Mouse (Mus musculus): ENCODE measurements around the gene Klhdc8a.

The Klhdc8a gene

GRCm38 (mm10) chr1:132317413-132317812 lies 19.0 kb downstream of the Klhdc8a start:
- no peak for DNase-seq (ENCODE audit: low spot score in 2 of 2)

- no peak for DNase-seq (ENCODE audit: low spot score in 2 of 2)
Measured at GRCm38 (mm10) chr1:132317894-132318863, 19.8 kb downstream of the Klhdc8a start.

DNA sequence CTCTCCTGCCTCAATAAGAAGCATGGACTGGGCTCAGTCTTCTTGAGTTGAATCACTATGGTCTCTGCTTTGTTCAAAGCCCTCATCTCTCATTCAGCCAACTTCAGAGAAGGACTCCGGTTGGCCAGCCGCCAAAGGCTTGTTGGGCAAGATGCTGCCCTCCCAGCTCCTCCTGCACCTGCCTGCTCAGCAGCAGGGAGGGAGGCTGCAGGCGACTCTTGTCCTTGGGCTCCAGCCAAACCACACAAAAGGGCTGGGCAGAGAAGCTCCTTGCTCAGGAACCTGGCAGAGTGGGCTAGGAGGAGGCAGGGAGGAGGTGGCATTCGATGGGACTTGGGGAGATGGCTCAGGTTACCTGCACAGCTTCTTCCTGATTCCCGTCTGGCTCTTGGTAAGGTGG lies 20.8 kb downstream of the Klhdc8a start:
- DNase-seq (ENCODE audit: low spot score in 2 of 2): no peak

DNA sequence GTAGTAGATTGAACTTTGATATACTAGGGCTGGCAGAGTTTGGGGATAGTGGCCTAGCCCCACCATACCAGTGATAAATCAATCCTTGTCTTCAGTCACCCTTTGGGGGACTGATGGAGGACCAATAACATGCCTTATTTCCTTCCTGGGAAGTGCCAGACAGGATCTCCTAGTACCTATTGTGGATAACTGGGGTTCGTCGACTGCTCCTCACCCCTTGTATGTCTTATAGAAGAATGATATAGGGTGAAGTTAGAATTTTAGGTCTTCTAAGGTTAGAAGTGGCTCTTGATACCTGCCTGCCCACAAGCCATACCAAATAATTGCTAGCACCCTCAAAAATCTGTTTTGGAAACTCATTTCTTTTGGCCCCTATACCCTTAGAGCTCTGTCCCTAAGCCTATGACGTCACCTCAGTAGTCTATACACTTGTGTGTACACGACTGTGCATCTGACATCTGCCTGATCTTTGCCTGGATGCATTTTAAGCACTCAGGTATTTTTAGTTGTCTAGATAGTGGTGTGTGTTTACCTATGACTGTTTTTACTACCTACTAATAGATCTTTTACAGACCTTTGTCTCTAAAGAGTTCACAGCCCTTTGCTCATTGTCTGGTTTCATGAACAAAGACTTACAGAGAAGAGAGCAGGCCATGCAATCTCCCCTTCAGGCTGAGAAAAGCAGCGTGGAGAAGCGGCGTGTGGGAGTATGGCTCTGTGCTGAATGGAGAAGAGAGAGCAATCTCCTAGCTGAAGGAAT lies 23.6 kb downstream of the Klhdc8a start:
- no peak for DNase-seq (ENCODE audit: low spot score in 2 of 2)

DNA sequence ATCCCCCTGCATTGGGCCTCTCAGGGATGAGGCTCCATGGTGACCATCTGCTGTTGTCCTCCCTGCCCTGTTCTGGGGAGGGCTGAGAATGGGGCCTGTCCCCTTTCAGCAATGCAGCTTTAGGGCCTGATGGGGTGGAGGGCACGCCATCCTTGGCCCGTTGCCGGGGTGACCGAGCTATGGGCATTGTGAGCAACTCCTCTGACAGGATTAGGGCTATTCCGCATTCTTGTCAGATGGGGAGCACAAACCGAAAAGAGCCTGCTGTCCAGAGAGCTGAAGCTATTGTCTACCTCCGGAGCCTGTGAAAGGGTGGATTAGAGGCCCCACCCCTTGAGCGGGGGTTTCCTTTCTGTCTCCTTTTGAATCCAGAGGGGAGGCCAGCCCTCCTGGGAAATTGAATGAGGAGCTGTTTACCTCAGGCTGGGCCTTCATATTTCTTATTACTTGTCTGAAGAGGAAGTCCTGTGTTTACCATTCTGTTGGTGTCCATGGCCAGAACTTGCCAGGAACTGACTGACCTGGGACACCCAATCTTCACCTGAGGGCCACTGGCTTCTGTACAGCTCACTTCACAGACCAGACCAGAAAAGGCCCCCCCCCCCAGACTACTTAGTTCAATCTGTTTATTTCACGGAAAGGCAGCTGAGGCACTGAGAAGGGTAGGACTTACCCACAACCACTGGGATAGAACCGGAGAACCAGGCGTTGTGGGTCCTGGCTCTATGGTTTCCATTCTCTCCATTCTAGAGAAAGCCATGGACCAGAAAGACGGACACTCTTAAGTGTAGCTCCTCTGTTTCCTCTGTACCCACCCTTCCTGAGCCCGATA lies 24.5 kb downstream of the Klhdc8a start:
- DNase-seq (ENCODE audit: low spot score in 2 of 2): no peak

- DNase-seq (ENCODE audit: low spot score in 2 of 2): no peak
Measured at GRCm38 (mm10) chr1:132326777-132327176, 28.4 kb downstream of the Klhdc8a start.

- DNase-seq (ENCODE audit: low spot score in 2 of 2): no peak
Measured at GRCm38 (mm10) chr1:132327477-132327876, 29.1 kb downstream of the Klhdc8a start.

- no peak for DNase-seq (ENCODE audit: low spot score in 2 of 2)
Measured at GRCm38 (mm10) chr1:132328565-132328964, 30.1 kb downstream of the Klhdc8a start.

DNA sequence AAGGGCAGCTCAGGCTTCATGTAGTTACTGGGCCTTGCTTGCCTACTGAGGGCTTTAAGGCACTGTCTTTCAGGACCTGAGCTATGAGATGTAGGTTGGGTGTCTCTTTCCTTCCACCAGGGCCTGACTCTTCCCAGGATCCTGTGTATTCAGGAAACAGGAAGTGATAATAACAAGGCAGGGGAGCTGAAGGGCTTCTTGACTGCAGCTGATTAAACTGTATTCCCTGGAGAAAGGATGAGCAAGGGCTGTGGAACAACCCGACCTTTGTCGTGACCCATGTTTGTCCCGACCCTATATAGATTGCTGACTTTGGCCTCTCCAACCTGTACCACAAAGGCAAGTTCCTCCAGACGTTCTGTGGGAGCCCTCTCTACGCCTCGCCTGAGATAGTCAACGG lies 31.2 kb downstream of the Klhdc8a start:
- no peak for DNase-seq (ENCODE audit: low spot score in 2 of 2)

DNA sequence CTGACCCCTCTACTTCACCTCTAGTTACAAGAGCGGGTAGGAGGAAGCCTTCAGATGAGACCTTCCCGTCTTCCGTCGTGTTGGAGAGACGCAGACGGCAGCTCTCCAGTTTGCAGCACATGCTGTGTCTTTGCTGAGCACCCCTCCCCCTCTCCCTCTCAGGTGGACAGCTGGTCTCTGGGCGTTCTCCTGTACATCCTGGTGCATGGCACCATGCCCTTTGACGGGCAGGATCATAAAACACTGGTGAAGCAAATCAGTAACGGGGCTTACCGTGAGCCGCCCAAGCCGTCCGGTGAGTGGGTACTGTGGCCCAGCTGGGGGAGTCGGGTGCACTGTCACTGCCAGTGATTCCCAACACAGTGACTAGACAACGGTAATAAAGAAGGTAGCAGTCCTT lies 32.0 kb downstream of the Klhdc8a start:
- no peak for DNase-seq (ENCODE audit: low spot score in 2 of 2)

- DNase-seq (ENCODE audit: low spot score in 2 of 2): no peak
Measured at GRCm38 (mm10) chr1:132331283-132331682, 32.9 kb downstream of the Klhdc8a start.

GRCm38 (mm10) chr1:132333201-132333600 lies 34.8 kb downstream of the Klhdc8a start:
- no peak for DNase-seq (ENCODE audit: low spot score in 2 of 2)

- no peak for DNase-seq (ENCODE audit: low spot score in 2 of 2)
Measured at GRCm38 (mm10) chr1:132333675-132334141, 35.3 kb downstream of the Klhdc8a start.

- no peak for DNase-seq (ENCODE audit: low spot score in 2 of 2)
Measured at GRCm38 (mm10) chr1:132334178-132334801, 35.9 kb downstream of the Klhdc8a start.

- DNase-seq (ENCODE audit: low spot score in 2 of 2): no peak
Measured at GRCm38 (mm10) chr1:132335378-132335965, 37.0 kb downstream of the Klhdc8a start.

- no peak for DNase-seq (ENCODE audit: low spot score in 2 of 2)
Measured at GRCm38 (mm10) chr1:132336921-132337320, 38.5 kb downstream of the Klhdc8a start.

- no peak for DNase-seq (ENCODE audit: low spot score in 2 of 2)
Measured at GRCm38 (mm10) chr1:132338027-132338660, 39.7 kb downstream of the Klhdc8a start.

GRCm38 (mm10) chr1:132341731-132342501 lies 43.5 kb downstream of the Klhdc8a start:
- DNase-seq (ENCODE audit: low spot score in 2 of 2): no peak

GRCm38 (mm10) chr1:132342518-132342917 lies 44.1 kb downstream of the Klhdc8a start:
- no peak for DNase-seq (ENCODE audit: low spot score in 2 of 2)

DNA sequence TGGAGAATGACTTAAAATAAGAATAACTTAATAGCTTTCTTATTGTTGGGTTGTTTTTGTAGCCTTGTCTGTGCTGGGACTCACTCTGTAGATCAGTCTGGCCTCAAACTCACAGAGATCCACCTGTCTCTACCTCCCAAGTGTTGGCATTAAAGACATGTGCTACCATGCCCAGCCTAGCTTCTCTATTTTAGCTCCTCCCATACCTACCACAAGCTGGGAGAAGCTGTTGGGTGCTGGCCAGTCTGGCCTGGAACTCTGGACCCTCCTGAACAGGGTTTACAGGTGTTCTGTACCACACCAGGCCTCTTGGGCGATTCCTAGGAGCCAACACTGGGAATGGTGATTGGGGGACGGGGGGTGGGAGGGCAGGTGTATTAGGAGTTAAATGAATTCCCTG lies 44.8 kb downstream of the Klhdc8a start:
- DNase-seq (ENCODE audit: low spot score in 2 of 2): no peak

Data from frontal cortex, postnatal 25 days (tissue).